Mouse (Mus musculus) gastrocnemius, adult 18-20 months (tissue): Measurements from ENCODE around the gene Cep126. TPM values are rescaled to one million over a fixed set of nuclear protein-coding genes. Genes with fewer than 3 reads are reported as not detected.

Experiments
- DNase-seq: peaks from one replicate; pipeline ENCODE4 v3.0.0; 2021; ENCODE audit warnings: low spot score
- long read RNA-seq, 2 experiments: library from polyadenylated mRNA; stranded (forward); transcript quantifications; one replicate each; pipeline ENCODE4 v2.0.0; 2021
- total RNA-seq, 2 experiments: library from RNA; stranded (reverse); gene quantifications; 2 replicates each; pipeline ENCODE4 v1.2.3; 2021

The Cep126 gene
- 1 to 10 TPM in 1 of 2 experiments, under 1 TPM in 1; 0.71 to 1.1 TPM for total RNA-seq
- long read RNA-seq, experiment 1, partial matches to known transcripts: 0 of 2 reads
- long read RNA-seq, experiment 1, other reads (novel, unspliced or antisense): 2 of 2 reads
- long read RNA-seq, experiment 2, partial matches to known transcripts: 0 of 2 reads
- long read RNA-seq, experiment 2, other reads (novel, unspliced or antisense): 2 of 2 reads

DNA sequence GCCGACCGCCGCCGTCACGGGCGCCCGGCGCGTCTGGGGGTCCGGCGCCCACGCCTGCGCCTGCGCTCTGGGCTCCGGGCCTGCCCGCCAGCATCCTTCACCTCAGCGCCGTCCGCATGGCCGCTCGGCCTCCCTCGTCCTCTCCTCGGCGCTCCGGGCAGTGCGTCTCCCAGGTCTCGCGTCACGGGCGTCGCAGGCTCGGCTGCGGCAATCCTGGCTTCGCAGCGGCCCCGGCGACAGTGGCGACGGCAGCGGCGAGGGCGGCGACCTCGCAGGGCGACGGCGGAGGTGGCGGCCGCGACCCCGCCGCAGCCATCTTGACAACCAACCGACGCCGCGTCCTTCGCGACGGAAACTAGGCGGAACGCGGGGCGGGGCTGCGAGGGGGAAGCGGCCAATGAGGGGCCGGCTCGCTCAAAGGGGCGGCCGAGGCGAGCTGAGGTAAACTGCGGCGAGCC is at the start of gene Cep126:
TSS of gene Cep126 (minus strand) at position 178 of the 458 bp plus-strand sequence.
- peak; percentile 68 for DNase-seq

- no peak for DNase-seq
Measured at GRCm38 (mm10) chr9:8179554-8179953, 45.5 kb upstream of the Cep126 start.

DNA sequence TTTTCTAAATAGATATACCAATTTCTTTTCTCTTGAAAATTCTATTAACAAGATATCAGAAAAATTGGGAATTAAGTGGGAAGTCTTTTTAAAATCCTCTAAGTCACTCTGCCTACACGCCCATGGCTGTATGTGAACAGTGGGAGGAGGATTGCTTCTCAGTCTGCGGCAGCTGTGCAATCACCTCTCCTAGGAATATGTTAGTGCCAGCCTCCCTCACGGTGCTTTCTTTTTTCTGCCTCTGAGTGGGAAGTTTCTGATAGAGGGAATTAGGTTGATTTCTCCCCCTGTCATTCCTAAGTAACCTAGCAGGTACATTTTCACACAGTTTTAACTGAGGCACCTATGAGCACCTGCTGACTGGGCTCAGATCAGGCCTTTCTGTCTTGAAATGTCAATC is 43.0 kb upstream of the Cep126 start:
- DNase-seq: no peak

DNA sequence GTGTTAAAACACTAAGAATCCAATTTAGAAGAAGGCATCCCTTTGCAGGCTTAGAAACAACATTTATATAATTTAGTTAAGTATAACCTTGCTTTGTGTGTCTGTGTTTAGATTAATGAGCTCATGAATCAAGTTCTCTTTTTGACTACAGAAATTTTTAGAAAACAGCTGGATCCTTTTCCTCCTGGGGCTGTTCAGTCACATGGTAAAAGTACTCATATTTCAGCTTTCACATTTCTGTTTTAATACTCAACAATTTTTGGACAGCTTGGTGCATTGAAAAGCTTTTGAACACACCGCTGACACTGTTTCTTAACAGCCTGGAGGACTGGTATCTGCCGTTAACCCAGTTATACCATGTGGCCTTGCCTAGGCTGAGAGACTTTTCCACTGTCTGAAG is 22.9 kb upstream of the Cep126 start:
- no peak for DNase-seq

DNA sequence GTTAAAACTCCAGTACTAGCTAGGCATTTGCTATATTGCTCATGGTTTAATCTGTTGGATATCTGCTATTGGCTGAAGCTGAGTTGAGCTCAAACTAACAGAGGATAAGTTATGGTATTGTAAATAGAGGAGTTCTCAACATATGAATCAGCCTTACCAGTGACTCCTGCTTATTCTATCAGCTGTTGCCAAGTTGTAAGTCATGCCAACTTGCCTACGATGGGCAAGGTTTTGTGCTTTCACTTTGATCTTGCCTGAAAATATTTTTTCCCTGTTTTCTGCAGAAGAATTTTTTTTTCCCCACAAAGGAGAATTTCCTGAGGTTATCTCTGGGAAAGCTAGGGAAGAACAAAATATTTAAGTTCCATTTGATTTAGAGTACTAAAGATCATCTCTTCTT is 5.4 kb upstream of the Cep126 start:
- DNase-seq: no peak

DNA sequence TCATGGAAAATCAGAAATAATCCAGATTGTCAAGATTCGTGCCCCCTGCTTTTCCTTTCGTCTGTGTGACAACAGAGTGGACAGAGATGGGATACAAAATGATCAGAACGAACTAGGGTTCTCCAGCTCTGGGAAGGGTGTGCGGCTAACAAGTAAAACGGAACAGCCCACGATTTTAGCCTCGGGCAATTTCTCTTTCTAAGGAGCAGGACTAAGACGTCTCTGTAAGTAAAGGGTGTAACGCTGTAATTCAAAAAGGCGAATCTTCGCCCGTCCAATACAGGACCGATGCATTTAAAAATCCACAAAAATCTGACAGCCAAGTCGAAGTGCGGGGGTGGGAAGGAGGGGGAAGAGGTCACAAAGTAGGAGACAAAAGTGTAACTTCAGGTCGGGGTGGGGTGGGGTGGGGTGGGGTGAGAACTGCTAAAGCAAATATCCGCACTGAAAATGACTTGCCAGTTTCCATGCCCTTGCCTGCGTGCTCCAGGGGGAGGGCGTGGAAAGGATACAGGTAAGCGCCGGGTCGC is 443 bp downstream of the Cep126 start:
- no peak for DNase-seq

DNA sequence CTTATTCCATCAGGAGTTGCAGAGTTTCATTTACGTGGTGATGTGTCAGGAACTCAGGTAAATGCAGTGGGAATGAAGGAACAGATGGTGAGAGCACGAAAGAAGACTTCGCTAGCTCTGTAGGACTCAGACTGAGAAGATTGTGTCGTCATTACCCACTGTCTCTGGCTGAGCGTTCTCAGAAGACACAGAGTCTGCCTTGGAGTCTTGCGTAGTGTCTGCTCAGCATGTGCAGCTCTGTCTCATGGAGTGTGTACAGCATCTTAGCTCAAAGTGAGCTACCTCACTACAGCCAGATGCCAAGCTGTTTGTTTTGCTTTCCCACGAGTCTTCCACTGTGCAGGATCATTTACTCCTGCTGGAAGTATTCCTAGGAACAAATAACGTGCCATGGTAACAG is 10.6 kb downstream of the Cep126 start:
- DNase-seq: no peak

DNA sequence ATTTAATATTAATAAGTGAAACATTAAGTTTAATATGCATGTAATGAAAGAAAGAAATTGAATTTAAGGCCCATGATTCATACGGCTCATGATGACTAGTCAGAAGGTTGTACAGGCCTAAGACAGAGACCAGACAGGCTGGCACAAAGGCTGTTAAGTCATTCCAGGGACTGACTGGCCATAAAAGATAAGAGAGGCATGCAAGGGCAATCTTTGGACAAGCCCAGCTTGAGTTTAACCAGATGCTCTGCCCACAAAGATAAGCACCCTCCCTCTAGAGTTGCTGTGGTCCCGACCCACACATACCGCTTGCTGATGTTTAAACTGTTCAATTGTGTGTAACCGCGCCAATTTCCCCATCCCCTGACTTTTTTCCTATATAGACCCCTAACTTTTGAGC is 19.6 kb downstream of the Cep126 start:
- no peak for DNase-seq

GRCm38 (mm10) chr9:8103050-8103449 is 31.0 kb downstream of the Cep126 start:
- DNase-seq: no peak

GRCm38 (mm10) chr9:8100962-8101361 is 33.1 kb downstream of the Cep126 start:
- DNase-seq: no peak

DNA sequence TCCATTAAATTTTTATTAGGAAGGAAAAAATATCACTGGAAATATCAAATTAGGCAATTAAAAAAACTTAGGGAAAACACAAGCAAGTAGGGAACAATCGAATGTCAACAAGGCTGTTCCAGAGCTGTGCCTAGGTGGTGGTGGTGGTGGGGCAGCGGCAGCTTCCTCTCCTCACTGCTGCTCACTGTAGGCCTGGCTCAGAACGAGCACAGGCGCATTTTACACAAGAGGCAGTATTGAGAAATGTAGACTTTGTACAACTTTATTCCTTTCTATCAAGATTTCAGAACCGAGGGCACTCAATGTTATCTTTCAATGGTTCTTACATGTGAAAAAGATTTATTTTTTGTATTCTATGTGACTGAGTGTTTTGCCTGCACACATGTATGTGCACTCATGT is 55.2 kb downstream of the Cep126 start:
- DNase-seq: no peak

DNA sequence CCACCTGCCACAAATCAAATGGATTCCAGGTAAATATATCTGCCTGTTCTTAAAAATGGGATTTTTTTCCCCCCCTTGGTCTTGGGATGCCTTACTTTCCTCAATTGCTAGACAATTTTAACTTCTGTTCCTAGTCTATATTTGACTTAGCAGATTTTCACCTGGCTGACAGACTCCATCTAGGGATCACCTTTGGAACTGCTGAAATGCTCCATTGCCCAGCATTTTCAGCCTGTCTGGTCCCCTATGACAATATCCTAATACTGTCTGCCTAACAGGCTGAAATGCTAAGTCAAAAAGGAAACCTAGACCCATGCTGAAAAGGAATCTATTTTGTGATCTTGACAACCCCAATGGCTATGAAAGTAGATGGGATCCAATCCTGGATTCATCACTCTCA is 59.7 kb downstream of the Cep126 start:
- DNase-seq: peak; percentile 5

- DNase-seq: no peak
Measured at GRCm38 (mm10) chr9:8073203-8073755, 60.8 kb downstream of the Cep126 start.

DNA sequence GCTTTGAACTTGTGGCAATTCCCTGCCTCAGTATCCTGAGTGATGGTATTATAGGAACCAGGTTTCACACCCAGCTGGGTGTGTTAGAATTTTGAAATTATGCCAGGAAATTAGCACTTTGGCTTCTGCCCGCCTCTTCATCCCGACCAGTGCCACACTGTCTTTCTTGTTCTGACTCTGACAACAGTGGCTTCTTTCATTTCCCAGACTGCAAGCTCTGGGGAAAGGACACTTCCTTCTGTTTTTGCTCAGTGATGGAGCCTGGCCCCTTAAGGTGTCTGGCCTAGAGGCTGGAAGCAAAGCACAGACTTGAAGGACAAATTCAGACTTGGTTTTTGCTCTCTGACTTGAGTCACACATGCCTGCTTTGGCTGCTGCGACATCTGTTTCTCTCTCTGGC is 74.5 kb downstream of the Cep126 start:
- no peak for DNase-seq

DNA sequence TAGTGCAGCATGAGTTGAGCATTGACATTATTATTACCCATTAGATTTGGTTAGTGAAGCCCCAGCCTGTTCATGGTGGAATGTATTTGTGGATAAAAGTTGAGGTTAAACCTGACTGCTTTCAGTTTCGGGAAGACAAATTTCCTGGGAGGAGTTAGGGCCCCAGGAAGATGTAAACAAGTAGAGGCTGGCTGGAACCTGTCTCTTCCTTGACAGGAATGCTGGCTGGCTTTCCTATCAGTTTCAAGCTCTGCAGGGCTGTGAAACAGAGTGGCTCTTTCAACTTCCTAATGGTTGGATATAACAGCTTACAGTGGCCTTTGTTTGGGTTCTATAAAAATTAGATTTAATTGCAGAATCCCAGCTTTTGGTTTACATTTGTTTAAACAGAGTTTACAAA is 79.3 kb downstream of the Cep126 start:
- no peak for DNase-seq

DNA sequence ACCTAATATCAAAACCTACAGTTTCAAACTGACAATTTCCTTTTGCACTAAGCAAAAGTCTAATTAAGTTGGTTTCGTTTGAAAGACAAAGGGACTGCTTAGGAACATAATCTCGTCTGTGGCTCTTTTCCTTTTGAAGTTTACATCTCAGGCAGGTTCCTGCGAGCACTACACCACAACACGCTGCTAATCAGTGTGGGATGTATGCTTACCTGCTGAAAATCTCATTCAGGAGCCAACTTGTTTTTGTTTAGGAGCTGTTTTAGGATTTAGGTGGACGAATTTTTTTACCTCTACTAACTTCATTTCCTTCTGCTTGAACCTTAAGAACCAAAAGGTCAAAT is 91.1 kb downstream of the Cep126 start:
- DNase-seq: no peak

DNA sequence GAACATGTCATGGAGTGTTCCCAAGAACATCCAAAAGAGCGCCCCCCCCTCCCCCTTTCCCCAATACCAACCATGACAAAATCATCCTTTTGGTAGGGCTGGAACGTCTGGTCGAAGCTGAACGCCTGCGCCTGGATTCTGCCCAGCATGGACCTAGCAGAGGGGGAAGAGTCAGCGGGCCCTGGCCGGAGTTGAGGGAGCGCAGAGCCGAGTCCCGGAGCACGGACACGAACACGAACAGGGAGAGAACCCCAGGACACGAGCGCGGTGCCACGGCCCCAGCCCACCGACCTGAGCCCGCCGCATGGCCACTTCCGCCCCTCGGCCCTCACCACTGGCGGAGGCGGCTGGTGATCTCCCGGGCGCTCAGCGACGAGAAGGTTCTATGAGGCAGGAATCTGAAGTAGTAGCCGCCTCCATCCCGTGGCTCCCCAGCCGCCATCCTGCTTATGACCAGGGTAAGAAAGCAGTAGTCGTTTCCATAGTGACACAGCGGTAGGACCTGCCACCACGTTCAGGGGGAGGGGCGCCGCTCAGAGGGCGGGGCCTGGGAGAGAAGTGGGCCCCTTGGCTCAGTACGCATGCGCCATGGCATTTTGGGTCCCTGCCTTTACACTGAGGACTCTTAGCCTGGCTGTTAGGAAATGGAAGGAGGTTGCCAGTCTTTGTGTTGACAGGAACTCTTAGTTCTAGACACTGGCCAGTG is 91.6 kb downstream of the Cep126 start, which contains the start of gene Cfap300:
TSS of gene Cfap300 (minus strand) at position 486 of the 706 bp plus-strand sequence.
- peak; percentile 97 for DNase-seq

DNA sequence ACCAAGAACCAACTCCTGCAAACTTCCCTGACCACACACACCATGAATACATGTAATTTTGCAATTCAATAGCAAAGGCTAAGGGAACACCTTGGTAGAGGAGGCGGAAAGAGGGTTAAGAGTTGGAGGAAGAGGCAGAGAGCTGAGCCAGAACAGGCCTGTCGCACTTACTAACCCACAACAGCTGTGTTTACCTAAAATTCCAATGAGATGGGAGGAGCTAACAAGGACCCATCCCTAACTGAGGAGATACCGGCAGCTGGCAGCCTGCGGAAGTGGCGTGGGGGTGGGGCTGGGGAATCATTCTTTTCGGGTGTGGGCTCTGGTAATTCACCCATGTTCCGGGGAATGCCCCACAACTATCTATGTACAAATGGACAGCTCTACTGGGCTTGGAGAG is 98.5 kb downstream of the Cep126 start:
- no peak for DNase-seq

GRCm38 (mm10) chr9:8035091-8035490 is 99.0 kb downstream of the Cep126 start:
- no peak for DNase-seq

- no peak for DNase-seq
Measured at GRCm38 (mm10) chr9:8034143-8034542, 100.0 kb downstream of the Cep126 start.

DNA sequence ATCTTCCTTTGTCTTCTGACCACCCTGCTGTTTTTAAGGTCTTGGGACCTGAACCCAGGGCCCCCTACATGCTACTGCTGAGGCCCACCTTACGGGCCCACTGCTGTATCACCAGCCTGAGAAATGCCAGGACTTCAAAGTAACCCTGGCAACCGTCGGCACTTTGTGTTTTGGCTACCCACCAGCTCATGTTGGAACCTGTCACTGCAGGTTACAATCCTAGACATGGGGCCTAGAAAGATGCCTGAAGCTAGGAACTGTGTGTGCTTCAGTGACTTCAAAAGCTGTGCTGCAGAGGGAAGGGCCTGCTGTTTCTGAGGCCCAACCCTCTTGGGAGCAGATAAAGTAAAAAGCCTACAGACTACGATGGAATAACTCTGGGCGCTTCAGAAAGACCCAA is 101.2 kb downstream of the Cep126 start:
- no peak for DNase-seq
